Comparison of ENCODE assay signal across 12 mouse cellular contexts in the genomic region with DNA sequence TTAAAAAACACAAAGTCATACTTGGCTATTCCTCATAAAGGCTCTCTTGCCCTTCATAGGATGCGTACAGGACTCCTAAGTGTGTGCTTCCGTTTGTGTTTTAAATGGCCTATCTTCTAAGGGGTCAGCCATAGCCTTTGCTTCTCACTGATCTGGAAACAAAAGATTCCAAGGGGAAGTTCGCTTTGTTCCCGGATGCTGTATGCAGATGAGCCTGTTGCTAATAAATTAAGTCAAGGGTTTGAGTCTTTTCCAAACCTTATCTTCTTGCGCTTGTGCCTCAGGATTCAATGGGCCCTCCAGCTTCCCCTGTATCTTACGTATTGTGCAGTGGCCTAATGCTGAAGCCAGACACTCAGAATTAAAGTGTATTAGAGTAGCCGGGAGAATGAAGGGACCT.
DNase-seq lines count a peak whose midpoint lies in the region; ATAC-seq and TF ChIP-seq lines count a peak whose summit lies in the region.
"Had no signal": no experiment of that assay in that cellular context is flagged by ENCODE, and none has a peak within 500 bp of the region (broad histone marks: within the 10 kb centered on the region; RNA-seq: fewer than 3 reads in every experiment).

No protein-coding gene starts in this region.

- H3K4me1 ChIP-seq in heart, embryonic 11.5 days (ENCODE audit: control insufficient read depth, insufficient read depth, low read length) = peaks cover 10% of the 10 kb centered on the region
- H3K4me1 ChIP-seq in stomach, embryonic 14.5 days (ENCODE audit: control insufficient read depth, insufficient read depth, low read length) = peaks cover 30% of the 10 kb centered on the region
- H3K4me1 ChIP-seq in stomach, postnatal 0 days (replicated peaks; ENCODE audit: control insufficient read depth, insufficient read depth) = peaks cover 10% of the 10 kb centered on the region
- H3K4me1 ChIP-seq in limb, embryonic 15.5 days = peaks cover 24% of the 10 kb centered on the region
- H3K4me1 ChIP-seq in stomach, embryonic 15.5 days = peaks cover 31% of the 10 kb centered on the region; the same call in 1 of the 2 replicates

- H3K36me3 ChIP-seq in heart, embryonic 11.5 days (ENCODE audit: control insufficient read depth, insufficient read depth, low read length) = no peaks in the 10 kb centered on the region
- no peaks in the 10 kb centered on the region for H3K36me3 ChIP-seq in stomach, embryonic 14.5 days (ENCODE audit: control insufficient read depth, insufficient read depth, low read length)
- no peaks in the 10 kb centered on the region for H3K36me3 ChIP-seq in stomach, postnatal 0 days (ENCODE audit: control insufficient read depth, insufficient read depth, low read length)
- H3K36me3 ChIP-seq in limb, embryonic 15.5 days = no peaks in the 10 kb centered on the region
- no peaks in the 10 kb centered on the region for H3K36me3 ChIP-seq in stomach, embryonic 15.5 days
- H3K36me3 ChIP-seq: liver, embryonic 15.5 days had no signal

- H3K27me3 ChIP-seq in heart, embryonic 11.5 days (ENCODE audit: control insufficient read depth, insufficient read depth, low read length) = no peaks in the 10 kb centered on the region
- H3K27me3 ChIP-seq in stomach, embryonic 14.5 days (ENCODE audit: control insufficient read depth, insufficient read depth, low read length) = no peaks in the 10 kb centered on the region
- H3K27me3 ChIP-seq in stomach, postnatal 0 days (ENCODE audit: control insufficient read depth, insufficient read depth, low read length) = no peaks in the 10 kb centered on the region
- 0 out of 2 replicates have a peak, but pooled peaks cover 8% of the 10 kb centered on the region for H3K27me3 ChIP-seq in limb, embryonic 15.5 days
- H3K27me3 ChIP-seq in stomach, embryonic 15.5 days (replicated peaks) = no peaks in the 10 kb centered on the region
- H3K27me3 ChIP-seq: Patski had no signal

- no peak for TF ChIP-seq EP300 in stomach, postnatal 0 days (optimal IDR thresholded peaks at IDR 0.05)

- WGBS in heart, embryonic 11.5 days (ENCODE audit: insufficient replicate concordance) = 70% methylated on average over 7 of the region's 7 CpGs
- WGBS in stomach, embryonic 14.5 days = 85% methylated on average over 7 of the region's 7 CpGs
- WGBS in stomach, postnatal 0 days = 84% methylated on average over 7 of the region's 7 CpGs
- WGBS in limb, embryonic 15.5 days = 89% methylated on average over 7 of the region's 7 CpGs
- WGBS in stomach, embryonic 15.5 days = 85% methylated on average over 7 of the region's 7 CpGs

- TF ChIP-seq CTCF in stomach, postnatal 0 days (IDR thresholded peaks at IDR 0.05; ENCODE audit: low read depth) = no peak

- no peak for DNase-seq in heart, postnatal 4 days
- no peak for DNase-seq in stomach, postnatal 0 days (ENCODE audit: low spot score)
- DNase-seq in thymus, adult 18-20 months = no peak
- no peak for DNase-seq in Muller cell, postnatal 12 days (ENCODE audit: inconsistent ontology term)
- DNase-seq: cerebellum, adult 8-10 months; kidney, postnatal 36 days had no signal

- no peaks in the 10 kb centered on the region for H3K9me3 ChIP-seq in heart, embryonic 11.5 days (replicated peaks; ENCODE audit: control insufficient read depth, low read length)
- no peaks in the 10 kb centered on the region for H3K9me3 ChIP-seq in stomach, embryonic 14.5 days (ENCODE audit: control insufficient read depth, low read depth, low read length)
- no peaks in the 10 kb centered on the region for H3K9me3 ChIP-seq in stomach, postnatal 0 days (ENCODE audit: control insufficient read depth, low read length)
- no peaks in the 10 kb centered on the region for H3K9me3 ChIP-seq in limb, embryonic 15.5 days
- H3K9me3 ChIP-seq in stomach, embryonic 15.5 days = no peaks in the 10 kb centered on the region
- H3K9me3 ChIP-seq: liver, embryonic 15.5 days had no signal

- H3K4me3 ChIP-seq in heart, embryonic 11.5 days (ENCODE audit: low read depth, low read length) = no peak overlapping the region
- H3K4me3 ChIP-seq in stomach, embryonic 14.5 days (ENCODE audit: low read depth, low read length) = no peak overlapping the region
- no peak overlapping the region for H3K4me3 ChIP-seq in stomach, postnatal 0 days (ENCODE audit: low read depth, low read length)
- no peak overlapping the region for H3K4me3 ChIP-seq in limb, embryonic 15.5 days
- no peak overlapping the region for H3K4me3 ChIP-seq in stomach, embryonic 15.5 days (replicated peaks)
- H3K4me3 ChIP-seq: liver, embryonic 15.5 days had no signal

- ATAC-seq in heart, embryonic 11.5 days (replicated peaks; ENCODE audit: insufficient number of reproducible peaks, low FRiP score, low TSS enrichment) = no peak
- ATAC-seq in stomach, embryonic 14.5 days (ENCODE audit: insufficient number of reproducible peaks, insufficient read depth, low FRiP score, low read depth) = no peak
- ATAC-seq in stomach, postnatal 0 days (ENCODE audit: low FRiP score, low TSS enrichment) = no peak
- no peak for ATAC-seq in limb, embryonic 15.5 days (ENCODE audit: insufficient number of reproducible peaks, low FRiP score, low TSS enrichment, low read depth)
- ATAC-seq in stomach, embryonic 15.5 days (ENCODE audit: insufficient read depth, low FRiP score, low read depth) = no peak
- ATAC-seq: Patski had no signal

- no peak overlapping the region for H3K9ac ChIP-seq in heart, embryonic 11.5 days (ENCODE audit: low read depth, low read length)
- no peak overlapping the region for H3K9ac ChIP-seq in stomach, embryonic 14.5 days (replicated peaks; ENCODE audit: low read depth, low read length)
- no peak overlapping the region for H3K9ac ChIP-seq in stomach, postnatal 0 days (ENCODE audit: low read length)
- no peak overlapping the region for H3K9ac ChIP-seq in limb, embryonic 15.5 days
- no peak overlapping the region for H3K9ac ChIP-seq in stomach, embryonic 15.5 days
- H3K9ac ChIP-seq: liver, embryonic 15.5 days had no signal

- no peak overlapping the region for H3K27ac ChIP-seq in heart, embryonic 11.5 days (ENCODE audit: low read depth, low read length)
- peak overlapping the region; percentile 61; the same call in 1 of the 2 replicates for H3K27ac ChIP-seq in stomach, embryonic 14.5 days (ENCODE audit: low read length)
- no peak overlapping the region for H3K27ac ChIP-seq in stomach, postnatal 0 days (replicated peaks)
- peak overlapping the region; percentile 50; the same call in 1 of the 2 replicates for H3K27ac ChIP-seq in limb, embryonic 15.5 days
- H3K27ac ChIP-seq in stomach, embryonic 15.5 days = peak overlapping the region; percentile 1; the same call in 1 of the 2 replicates
- H3K27ac ChIP-seq: liver, embryonic 15.5 days had no signal

- H3K4me2 ChIP-seq in heart, embryonic 11.5 days = peak overlapping the region; percentile 74; the same call in 1 of the 2 replicates
- no peak overlapping the region for H3K4me2 ChIP-seq in stomach, embryonic 14.5 days (replicated peaks; ENCODE audit: low read depth, low read length)
- no peak overlapping the region for H3K4me2 ChIP-seq in stomach, postnatal 0 days (replicated peaks; ENCODE audit: low read depth)
- H3K4me2 ChIP-seq in limb, embryonic 15.5 days = no peak overlapping the region
- no peak overlapping the region for H3K4me2 ChIP-seq in stomach, embryonic 15.5 days
- H3K4me2 ChIP-seq: liver, embryonic 15.5 days had no signal

Comparison
In these comparisons a context has a peak if more than half of its experiments do, and no peak if none do; other contexts are left out.
1. H3K27ac ChIP-seq: peak in stomach, embryonic 14.5 days (single experiment), limb, embryonic 15.5 days (single experiment) and stomach, embryonic 15.5 days (single experiment); none in heart, embryonic 11.5 days (single experiment) and stomach, postnatal 0 days (single experiment).